Mouse (Mus musculus) spleen, embryonic (tissue): ENCODE results near the gene Gm49396.

Source experiments
- CTCF ChIA-PET: fragments of 350-600 bp; sonication (Branson Sonifier 250); formaldehyde crosslinking; loops from one replicate; lab custom pipeline; 2022; lab: Charles Lee

Gm49396 gene

DNA sequence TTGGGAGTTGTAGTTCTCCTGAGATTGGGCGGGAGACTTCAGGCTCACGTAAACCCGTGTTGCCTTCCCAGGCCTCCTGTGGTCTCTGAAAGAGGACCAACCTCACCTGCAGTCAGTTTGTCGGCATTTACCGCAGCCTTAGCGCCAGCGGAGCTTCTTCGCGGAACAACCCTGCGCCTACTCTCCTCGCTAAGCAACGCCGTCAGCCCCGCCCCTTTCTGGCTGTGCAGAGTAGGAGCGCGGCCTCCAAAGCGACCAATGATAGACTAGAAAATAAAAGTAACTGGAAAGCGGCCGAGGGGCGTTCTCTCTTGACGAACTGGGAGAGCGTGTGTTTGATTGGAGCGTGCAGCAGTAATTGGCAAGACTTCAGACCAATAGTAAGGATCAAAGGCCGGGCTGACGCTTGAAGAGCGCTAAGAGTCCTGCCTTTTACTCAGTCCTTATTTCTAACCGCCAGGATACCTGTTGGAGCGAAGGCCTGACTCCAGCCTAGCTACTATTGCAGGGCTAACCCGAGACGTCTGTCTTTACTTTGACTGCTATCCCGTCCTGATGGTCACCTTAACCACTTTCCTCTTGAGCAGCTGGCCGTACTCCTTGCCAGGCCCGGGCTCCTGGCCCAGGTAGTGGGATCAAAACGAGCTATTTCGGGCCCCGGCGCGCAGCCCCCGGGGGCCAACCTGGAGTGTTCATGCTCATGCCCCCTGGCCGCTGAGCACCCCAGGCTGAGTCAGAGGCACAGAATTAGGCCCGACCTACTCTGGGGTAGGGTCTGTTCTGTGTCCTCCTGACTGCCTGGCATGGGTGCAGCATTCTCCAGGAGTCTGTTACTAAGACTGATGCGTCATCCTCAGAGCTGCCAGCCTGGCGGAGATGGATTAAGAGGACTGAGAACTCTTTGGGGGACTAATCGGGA, 10.8 kb upstream of the Gm49396 start, which contains the start of the genes Hspb6 and Proser3:
TSS of gene Hspb6 (plus strand) at position 77 of the 919 bp plus-strand sequence.
TSS of gene Proser3 (minus strand) at position 198 of the 919 bp plus-strand sequence.
- CTCF ChIA-PET: interaction anchor here (0.6 kb wide), 1 partner anchor 73 kb away, joined by 4 read pairs; no protein-coding TSS in a partner anchor

DNA sequence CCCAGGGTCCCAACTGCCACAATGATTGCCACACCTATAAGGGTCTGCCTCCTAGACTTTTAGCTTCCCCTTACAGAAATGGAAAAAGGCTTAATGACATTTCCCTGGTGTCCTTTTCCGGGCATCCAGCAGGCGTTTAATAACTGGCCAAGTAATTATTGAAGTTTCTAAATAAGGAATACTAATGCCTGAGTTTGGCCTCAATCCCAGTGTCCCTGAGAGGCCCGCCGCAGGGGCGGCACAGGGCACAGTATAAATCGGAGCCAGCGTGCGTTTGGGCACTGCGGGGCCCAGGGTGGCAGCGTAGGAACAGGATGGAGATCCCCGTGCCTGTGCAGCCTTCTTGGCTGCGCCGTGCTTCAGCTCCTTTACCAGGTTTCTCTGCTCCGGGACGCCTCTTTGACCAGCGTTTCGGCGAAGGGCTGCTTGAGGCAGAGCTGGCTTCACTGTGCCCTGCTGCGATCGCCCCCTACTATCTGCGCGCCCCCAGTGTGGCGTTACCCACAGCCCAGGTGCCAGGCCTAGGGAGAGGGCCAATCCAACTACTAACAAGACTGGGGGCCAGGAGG, 10.0 kb upstream of the Gm49396 start:
- CTCF ChIA-PET: no interaction called here

DNA sequence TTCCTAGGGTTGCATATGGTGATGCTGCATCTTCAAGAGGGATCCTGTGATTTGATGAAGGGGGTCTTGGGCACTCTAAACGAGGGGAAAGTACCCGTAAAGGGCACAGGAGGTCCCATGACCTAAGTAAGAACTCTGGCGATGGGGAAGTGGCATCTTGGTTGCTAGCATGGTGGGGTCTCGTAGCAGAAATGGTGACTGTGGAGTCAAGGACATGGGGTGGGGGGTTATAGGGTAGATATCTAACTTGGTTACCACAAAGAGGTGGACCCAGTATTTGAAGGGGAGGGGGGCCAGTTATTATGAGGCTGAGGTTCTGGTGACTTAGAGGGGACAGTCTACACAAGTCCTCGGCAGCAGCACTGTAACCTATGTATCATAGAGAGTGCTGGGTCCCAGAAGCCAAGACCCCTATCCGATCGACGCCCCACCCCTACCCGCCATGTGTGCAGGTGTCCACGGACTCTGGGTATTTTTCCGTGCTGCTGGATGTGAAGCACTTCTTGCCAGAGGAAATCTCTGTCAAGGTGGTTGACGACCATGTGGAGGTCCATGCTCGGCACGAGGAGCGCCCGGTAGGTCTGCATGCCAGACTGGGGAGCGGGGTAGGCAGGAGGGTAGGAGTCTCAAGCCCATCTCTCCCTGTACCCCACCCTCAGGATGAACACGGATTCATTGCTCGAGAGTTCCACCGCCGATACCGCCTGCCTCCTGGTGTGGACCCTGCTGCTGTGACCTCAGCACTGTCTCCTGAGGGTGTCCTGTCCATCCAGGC, 9.1 kb upstream of the Gm49396 start:
- CTCF ChIA-PET: no interaction called here

DNA sequence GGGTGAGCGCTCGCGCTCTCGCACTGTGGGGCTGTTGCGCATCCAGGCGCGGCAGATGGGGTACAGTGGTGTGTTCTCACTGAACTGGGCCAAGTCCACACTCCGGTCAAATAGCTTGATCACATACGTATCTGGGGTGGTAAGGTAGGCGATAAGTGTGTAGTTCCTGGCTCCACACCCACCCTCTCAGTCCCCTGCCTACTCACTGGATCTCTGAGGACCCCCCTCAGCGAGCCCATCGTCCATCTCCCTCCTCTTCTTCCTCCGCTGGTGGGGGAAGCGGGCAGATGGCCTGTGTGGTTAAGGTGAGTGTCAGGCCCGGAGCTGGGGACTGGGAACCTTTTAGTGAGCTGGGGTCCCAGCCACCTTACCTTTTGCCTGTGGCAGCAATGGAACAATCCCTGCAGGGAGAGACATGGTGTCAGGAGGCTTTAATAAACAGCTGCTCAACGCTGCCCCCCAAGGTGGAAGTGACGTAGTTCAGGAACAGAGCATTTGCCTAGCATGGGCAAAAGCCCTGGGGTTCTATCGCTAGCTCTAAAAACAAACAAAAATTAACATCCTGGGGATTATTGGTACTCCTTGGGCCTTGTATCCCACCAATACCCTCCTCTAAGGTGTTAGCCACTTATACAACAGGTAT, 6.1 kb upstream of the Gm49396 start:
- CTCF ChIA-PET: no interaction called here

DNA sequence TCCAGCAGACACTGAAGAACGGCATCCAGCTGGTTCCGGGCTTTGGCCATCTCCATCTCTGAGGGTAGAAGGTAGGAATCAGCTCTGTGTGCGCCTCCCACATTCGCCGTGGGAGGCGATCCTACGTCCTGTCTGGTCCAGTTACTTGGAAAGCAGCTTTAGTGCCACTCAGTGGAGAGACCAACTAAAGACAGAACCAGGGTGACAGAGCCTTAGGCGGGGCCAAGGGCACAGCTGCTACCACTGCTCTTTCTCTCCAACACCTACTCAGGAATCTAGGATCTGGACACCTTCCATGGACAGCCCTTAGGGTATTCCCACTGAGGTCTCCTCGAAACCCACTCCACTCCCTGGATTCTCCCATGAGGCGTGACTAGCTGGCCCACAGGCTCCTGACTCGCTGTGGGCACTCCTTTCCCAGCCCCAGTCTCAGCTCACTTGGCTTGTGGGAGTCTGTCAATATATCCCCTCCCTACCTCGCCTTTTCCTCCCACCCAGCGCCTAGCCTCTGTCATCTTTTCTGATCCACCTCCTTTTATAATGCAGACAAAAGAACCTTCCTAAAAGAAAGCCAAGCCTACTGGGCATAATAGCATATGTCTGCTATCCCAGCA, 5.1 kb upstream of the Gm49396 start:
- CTCF ChIA-PET: no interaction called here

DNA sequence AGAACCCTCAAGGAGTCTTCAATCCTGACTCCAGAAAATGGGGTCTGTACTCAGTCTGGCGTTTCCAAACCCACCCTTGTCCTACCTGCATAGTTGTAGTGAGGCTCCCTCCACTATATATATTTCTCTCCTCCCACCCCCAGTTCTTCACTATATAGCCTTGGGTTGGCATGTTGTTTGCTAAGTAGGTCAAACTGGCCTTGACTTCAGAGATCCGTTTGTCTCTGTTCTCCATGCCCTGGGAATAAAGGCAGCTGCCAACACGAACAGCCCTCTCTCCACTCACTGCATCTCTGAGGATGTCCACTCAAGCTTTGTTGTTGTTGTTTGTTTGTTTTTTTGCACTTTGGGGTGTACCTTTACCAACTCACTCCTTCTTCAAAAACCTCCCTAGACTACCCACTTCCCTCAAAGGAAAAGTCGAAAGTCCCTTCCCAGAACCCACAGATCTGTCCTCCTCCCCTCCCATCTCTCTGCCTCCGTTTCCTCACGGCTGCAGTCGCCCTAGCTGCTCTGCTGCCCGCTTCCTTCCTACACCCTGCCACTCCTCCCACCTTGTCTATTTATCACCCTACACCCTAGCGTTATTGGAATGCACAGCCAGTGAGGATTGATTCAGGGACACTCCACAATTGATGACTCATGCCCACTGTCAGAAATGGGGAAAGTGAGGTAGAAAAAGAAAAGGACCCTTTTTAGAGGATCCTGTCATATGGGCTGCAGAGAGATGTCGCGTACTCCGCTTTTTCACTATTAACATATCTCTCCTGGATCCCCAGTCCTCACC, 4.3 kb upstream of the Gm49396 start:
- CTCF ChIA-PET: no interaction called here

DNA sequence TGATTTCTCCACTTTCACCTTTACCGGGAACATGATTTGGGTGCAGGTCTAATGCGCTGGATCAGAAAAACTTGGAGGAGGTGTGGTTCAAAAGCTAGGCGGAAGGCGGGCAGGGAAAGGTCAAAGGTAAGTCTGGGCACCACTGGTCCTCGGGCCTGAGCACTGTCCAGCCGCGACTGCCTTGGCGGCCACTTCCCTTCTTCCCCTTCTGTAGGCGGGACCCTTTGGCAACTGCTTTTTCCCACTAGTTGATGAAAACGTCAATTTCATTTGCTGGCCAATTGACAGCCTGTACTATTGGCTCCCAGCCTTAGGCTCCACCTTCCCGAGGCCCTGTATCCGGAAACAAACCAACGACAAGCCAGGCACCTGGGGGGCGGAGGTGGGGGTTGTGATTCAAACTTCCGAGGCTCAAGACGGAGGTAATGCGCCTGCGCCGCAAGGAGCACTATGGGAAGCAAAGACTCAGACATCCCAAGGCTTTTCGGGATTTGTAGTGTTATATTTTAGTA, 3.6 kb upstream of the Gm49396 start, which contains the start of gene Lin37:
TSS of gene Lin37 (minus strand) at position 396 of the 512 bp plus-strand sequence.
- CTCF ChIA-PET: no interaction called here

DNA sequence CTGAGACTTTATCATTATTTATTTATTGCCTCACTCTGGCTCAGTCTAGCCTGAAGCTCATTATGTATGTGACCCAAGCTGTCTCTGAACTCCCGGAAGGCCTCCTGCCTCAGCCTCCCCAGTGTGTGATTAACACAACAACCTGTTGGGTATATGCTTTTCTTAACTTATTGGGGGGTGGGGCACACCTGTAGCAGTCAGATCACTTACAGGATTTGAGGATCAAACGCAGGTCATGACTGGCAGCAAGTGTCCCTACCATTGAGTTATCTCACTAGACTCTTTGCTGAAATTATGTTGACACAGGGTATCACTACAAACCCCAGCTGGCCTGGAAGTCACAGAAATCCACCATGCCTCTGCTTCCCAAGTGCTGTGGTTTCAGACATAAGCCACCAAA, 2.8 kb upstream of the Gm49396 start:
- CTCF ChIA-PET: no interaction called here

DNA sequence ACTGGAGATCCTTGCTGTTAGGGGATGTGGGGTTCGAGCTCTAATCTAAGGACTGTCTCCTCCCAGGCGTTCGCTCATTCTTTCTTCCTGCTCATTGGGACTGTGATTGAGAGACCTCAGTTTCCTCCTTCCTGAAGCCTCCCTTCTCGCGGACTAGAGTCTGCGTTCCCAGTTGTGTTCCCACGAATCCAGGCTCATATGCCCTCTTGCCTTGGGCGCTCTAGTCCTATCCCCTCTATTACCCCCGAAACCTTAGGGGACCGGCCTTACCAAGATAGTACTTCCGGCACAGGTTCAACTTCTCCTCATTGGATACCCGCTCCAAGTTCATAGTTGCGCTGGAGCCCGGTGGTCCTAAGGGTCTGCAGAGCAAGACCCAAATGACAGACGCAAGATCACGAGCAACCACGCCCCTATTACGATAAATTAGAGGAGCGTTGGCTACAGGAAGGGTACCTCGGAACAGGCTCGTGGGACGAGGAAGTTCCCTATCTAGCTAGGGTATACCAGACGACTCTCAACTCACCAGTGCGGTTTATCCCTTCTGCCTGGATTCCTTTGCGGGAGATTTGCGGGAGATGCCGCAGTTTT, 523 bp upstream of the Gm49396 start:
- CTCF ChIA-PET: interaction anchor here (0.7 kb wide), 4 partner anchors 30 to 212 kb away, joined by 5 to 15 read pairs (median 10); no protein-coding TSS in a partner anchor

DNA sequence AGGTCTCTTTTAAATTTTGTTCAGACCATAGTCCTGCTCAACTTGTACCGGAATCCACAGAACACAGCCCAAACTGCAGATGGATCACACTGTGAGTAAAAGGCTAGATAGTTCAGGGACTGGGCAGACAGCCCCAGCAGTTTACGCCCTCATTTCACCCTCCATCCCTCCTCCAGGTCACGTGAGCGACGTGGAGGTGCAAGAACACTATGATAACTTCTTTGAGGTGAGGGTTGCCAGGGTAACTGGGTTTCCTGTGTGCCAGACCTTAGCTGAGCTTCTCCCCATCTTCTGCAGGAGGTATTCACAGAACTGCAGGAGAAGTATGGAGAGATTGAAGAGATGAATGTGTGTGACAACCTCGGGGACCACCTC, 749 bp downstream of the Gm49396 start:
- CTCF ChIA-PET: no interaction called here

DNA sequence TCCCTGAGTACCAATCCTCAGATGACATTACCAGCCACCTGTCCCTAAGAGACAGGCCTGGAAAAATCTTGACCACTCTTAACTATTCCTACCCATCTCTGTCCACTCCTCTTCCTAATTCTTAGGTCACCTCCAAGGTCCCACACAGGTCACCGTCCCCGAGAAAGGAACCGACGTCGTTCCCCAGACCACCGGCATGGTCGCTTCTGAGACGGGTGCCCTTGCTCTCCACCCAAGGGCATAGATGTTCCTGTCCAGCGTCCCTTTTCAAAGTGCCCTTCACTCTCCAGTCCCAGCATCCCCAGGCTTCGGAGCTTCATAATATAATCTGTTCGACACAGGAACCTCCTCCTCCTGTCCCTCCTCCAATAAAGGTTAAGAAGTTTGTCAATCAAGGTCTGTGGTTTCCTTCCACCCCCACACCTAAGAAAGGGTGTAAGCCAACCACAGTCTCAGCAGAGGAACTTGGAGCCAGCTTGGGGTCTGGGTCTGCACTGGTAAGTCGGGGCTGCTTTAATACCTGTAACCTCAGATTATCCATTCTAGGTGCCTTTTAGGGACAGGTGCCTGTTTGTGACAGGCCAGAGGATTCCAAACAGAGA, 1.9 kb downstream of the Gm49396 start, which contains the start of gene Igflr1:
TSS of gene Igflr1 (plus strand) at position 458 of the 602 bp plus-strand sequence.
- CTCF ChIA-PET: no interaction called here

DNA sequence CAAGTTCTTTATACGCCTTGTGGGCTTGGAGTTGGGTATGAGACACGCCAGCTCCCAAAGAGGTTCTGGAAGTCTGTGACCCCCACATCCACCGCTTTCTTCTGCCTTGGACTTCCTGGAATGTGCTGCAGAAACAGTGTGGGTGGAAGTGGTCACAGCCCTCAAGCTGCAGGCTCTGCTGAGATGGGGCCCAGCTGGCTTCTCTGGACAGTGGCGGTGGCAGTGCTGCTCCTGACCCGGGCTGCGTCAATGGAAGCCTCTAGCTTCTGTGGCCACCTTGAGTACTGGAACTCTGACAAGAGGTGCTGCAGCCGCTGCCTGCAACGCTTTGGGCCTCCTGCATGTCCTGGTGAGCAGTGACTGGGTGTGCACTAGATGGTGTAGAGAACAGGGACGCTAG, 2.9 kb downstream of the Gm49396 start:
- CTCF ChIA-PET: no interaction called here

DNA sequence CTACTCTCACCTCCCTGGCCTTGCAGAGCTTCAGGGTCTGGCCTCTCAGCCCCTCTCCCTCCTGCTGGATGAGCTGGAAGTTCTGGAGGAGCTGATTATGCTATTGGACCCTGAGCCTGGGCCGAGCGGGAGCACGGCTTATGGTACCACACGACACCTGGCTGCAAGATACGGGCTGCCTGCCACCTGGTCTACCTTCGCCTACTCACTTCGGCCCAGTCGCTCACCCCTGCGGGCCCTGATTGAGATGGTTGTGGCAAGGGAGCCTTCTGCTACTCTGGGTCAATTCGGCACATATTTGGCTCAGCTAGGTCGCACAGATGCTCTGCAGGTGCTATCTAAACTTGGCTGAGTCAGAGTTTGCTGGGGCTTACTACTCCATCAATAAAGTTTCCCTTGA, 4.4 kb downstream of the Gm49396 start:
- CTCF ChIA-PET: interaction anchor here (0.5 to 0.6 kb wide), 2 partner anchors 101 to 435 kb away, joined by 3 to 4 read pairs; no protein-coding TSS in a partner anchor

DNA sequence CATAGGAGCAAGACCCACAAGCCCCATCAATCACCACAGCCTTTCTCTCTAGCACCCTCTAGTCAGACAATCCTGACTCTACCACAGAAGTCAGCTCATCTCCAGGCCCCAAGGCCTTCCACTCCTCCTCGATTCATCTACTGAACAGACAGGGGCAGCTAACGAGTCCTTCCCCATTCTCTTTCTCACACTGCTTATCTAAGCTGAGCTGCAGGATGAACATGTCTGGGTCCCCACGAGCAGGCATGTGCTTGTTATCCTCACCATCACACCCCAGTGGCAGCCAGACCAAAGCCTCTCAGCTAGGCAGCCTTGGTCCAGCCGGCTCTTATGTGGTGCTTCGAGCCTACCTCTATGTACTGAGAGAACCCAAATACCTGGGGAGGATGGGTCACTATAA, 9.2 kb downstream of the Gm49396 start:
- CTCF ChIA-PET: interaction anchor here (0.5 kb wide), 1 partner anchor 173 kb away, joined by 3 read pairs; no protein-coding TSS in a partner anchor

DNA sequence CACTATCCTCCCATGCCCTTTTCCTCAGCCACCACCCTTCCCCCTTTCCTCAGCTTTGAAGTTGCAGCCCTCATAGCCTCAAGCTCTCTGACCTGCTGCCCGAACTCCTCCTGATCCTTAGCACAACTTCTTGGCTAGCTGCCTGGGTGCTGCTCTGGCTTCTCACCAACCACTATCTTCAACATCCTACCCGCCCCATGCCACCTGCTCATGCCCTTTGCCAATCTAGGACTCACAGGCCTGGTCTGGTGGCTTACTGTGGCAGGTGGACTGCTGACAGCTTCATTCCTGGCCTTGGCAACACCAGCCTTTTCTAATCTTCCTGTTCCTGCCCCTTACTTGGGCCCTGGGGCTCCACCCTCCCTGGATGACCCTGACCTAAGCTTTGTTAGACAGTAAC, 9.8 kb downstream of the Gm49396 start:
- CTCF ChIA-PET: no interaction called here

DNA sequence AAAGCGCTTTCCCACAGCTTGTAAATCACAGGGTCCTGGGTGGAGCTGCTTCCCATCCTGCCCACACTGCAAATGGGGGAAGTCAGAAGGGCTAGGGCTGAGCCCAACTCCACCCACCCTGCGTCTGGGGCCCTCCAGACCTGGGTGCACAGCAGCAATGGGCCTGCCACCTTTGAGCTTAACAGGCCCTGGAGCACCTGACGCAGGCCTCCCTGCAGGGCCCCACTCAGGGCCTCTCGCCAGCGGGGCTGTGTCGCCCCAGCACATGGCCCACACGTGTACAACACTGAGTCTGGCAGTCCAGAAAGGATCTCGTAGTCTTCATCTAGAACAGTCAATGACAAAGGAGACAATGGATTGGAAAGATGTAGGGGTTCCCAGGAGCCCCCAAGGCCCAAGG, 16.8 kb downstream of the Gm49396 start:
- CTCF ChIA-PET: no interaction called here

DNA sequence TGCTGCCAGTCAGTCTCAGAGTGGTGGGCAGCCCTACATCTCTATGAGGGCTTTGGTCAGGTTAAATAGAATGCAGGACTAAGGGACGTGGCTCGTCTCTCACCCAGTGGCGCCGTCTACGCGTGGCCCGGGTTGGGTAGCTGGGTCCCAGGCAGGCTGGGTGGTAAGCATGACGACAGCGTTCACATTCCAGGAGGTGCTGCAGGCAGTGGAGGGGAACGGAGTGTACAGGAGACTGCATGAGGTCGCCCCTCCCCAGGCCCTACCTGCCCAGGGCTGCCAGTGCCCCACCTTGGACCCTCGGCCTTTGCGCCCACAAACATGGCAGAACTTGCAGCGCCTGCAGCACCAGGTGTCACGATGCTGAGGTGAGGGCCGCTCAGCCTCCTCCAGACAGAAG, 18.4 kb downstream of the Gm49396 start:
- CTCF ChIA-PET: no interaction called here

DNA sequence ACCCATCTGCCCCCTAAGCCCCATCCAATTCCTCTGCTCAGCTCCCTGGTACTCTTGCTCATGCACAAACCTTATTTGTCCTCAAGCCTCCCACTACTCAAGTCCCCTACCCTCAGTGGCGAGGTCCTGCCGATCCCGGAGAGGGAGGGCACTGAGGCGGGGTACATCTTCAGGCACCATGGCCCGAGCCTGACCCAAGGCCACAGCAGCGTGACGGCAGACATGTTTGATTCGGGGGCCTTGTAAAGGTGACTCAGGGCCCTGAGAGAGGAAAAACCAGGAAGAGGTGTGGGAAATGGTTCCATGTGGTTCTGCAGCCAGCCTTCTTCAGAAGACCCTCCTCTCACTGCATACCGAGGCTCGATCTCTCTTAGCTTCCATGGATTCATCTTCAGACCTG, 21.2 kb downstream of the Gm49396 start:
- CTCF ChIA-PET: no interaction called here

DNA sequence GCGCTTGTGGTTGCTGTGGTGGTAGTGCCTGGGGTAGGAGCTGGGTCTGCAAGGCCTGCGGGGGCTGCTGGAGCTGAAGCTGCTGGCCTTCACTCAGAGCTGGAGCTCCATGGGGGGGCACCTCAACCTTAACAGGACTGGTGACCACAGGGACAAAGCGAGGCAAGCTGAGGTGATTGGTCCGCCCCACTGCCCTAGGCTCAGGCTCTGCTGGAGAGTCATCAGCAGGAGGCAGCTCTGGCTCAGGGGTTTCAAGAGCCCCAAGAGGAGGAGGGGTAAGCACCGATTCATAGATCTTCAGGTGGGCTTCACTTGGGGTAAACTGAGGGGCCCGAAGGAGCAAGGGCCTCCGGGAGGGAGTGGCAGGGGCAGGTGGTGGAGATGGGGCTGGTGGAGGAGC, 22.0 kb downstream of the Gm49396 start:
- CTCF ChIA-PET: interaction anchor here (0.6 kb wide), 1 partner anchor 62 kb away, joined by 12 read pairs; no protein-coding TSS in a partner anchor
